Mouse (Mus musculus) lung, postnatal 0 days (tissue): ENCODE measurements at regions not wholly inside any gene's neighbourhood (a gene's known extent, or its start where the extent isn't known, plus 50 kb on each side); places are given as distances from the start of the nearest gene placed in this dataset.
A peak's percentile ranks its signal among the peaks of the same experiment; 100 is the strongest.

Experiments used
- ATAC-seq: fragments of 200-750 bp; cut with Nextera tagmentation; 2 replicates; pipeline ENCODE4 v1.8.0; 2017; ENCODE audit warnings: moderate library complexity
- DNase-seq: peaks from one replicate; pipeline ENCODE4 v3.0.0-alpha.2; 2016; ENCODE audit warnings: low spot score
- H3K27ac ChIP-seq: fragments of 300-500 bp; sonication (generic); 2 replicates; pipeline ENCODE4 v1.5.1; 2014; ENCODE audit warnings: antibody characterized with exemption, mild to moderate bottlenecking, low read length, mixed read lengths
- H3K27me3 ChIP-seq: fragments of 300-500 bp; sonication (generic); replicated peaks from 2 replicates; pipeline ENCODE4 v1.6.1; 2014; ENCODE audit warnings: low read length, mixed read lengths; ENCODE audit not compliant: insufficient read depth
- H3K36me3 ChIP-seq: fragments of 300-500 bp; sonication (generic); 2 replicates; pipeline ENCODE4 v1.6.1; 2014; ENCODE audit warnings: low read length, mixed read lengths; ENCODE audit not compliant: insufficient read depth
- H3K4me1 ChIP-seq: fragments of 300-500 bp; sonication (generic); 2 replicates; pipeline ENCODE4 v1.6.1; 2014; ENCODE audit warnings: antibody characterized with exemption, low read depth, low read length, mixed read lengths; ENCODE audit not compliant: insufficient read depth
- H3K4me2 ChIP-seq: fragments of 300-500 bp; sonication (generic); replicated peaks from 2 replicates; pipeline ENCODE4 v1.6.1; 2014; ENCODE audit warnings: low read depth, mild to moderate bottlenecking, low read length, moderate library complexity, mixed read lengths
- H3K4me3 ChIP-seq: fragments of 300-500 bp; sonication (generic); 2 replicates; pipeline ENCODE4 v1.5.1; 2014; ENCODE audit warnings: low read depth, low read length
- H3K9ac ChIP-seq: fragments of 300-500 bp; sonication (generic); replicated peaks from 2 replicates; pipeline ENCODE4 v1.6.1; 2014; ENCODE audit warnings: low read depth, mild to moderate bottlenecking
- H3K9me3 ChIP-seq: fragments of 300-500 bp; sonication (generic); 2 replicates; pipeline ENCODE4 v1.6.1; 2016; ENCODE audit warnings: low read length, mixed read lengths
- CTCF ChIP-seq: IDR thresholded peaks from 2 replicates; pipeline ENCODE4 v1.5.1; 2016; ENCODE audit warnings: antibody characterized with exemption, mild to moderate bottlenecking
- EP300 ChIP-seq: IDR thresholded peaks from 2 replicates; pipeline ENCODE4 v1.6.1; 2016; ENCODE audit warnings: antibody characterized with exemption, mild to moderate bottlenecking, control low read depth
- WGBS: fragments of 180-500 bp; shearing (Covaris S2); extraction: QIAGEN DNeasy Blood & Tissue Kit; methylation state at CpG from one replicate; pipeline ENCODE4 v1.1.7; 2014; 5-methylcytosine and 5-hydroxymethylcytosine counted together

DNA sequence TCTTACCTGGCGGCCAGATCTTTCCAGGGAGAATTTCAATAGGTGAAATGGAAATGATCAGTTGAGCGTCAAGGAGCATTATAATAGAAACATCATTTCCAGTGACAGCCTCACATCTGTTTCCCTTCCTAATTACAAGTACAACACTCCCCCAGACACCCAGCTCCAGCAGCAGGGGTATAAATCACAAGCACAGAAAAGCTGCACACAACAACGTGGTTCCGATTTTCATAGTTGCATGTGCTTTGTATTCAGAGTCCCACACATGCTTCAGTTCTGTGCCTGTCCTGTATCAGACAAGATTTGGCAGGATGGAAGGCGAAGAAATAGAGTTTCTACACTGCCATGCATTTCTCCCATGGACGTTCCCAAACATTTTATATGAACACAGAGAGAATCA, 215.7 kb downstream of the Hdgfl1 start:
- Histone ChIP-seq H3K9ac (no peak overlapping the region), H3K9me3 (no peaks in the 10 kb centered on the region), H3K4me2 (no peak overlapping the region), H3K36me3 (no peaks in the 10 kb centered on the region), H3K27ac (no peak overlapping the region), H3K4me1 (no peaks in the 10 kb centered on the region), H3K27me3 (no peaks in the 10 kb centered on the region), H3K4me3 (no peak overlapping the region)
- ATAC-seq: no peak
- TF ChIP-seq EP300 (no peak), CTCF (no peak)
- 72% methylated on average over 6 of the region's 6 CpGs for WGBS
- no peak for DNase-seq

DNA sequence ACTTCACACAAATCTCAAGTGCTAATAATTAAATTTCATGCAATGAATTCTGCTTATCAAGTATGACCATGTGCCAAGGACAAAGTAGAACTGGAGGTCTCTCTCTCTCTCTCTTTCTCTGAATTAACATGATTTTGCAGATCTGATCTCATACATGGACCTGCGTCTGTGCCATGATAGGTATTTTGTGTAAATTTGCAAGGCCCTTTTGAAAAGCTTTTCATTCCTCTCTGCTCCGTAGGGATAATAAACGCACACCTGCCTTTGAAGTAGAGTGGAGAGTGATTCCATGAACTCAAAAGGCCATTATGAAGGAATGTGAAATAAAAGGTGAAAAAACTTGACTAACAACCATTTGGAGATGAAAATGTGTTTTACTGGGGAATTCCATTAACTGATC, 217.8 kb downstream of the Hdgfl1 start:
- 53% methylated on average over 3 of the region's 3 CpGs for WGBS
- ATAC-seq: no peak
- H3K27me3 ChIP-seq: no peaks in the 10 kb centered on the region
- no peak overlapping the region for H3K4me2 ChIP-seq
- H3K9ac ChIP-seq: no peak overlapping the region
- no peak overlapping the region for H3K4me3 ChIP-seq
- TF ChIP-seq CTCF (no peak), EP300 (no peak)
- H3K4me1 ChIP-seq: no peaks in the 10 kb centered on the region
- no peaks in the 10 kb centered on the region for H3K36me3 ChIP-seq
- H3K27ac ChIP-seq: no peak overlapping the region
- no peak for DNase-seq
- no peaks in the 10 kb centered on the region for H3K9me3 ChIP-seq

DNA sequence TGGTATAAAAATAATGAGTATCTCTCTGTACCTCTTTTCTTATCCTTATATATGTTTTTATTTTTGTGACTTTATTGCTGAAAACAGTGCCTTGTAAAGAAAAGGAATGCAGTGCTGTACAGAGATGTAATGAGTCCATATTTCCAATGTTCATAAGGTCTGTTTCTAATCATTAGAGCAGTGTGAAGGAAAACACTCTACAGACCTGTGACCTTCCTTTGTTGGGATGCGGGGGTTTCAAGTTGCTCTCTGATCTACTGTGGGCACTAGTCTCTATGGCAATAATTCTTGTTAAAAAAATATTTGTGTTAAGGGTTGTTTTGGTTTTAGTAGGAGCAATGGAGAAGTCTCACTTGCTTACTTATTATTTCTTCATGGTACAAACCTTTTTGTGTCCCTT, 231.0 kb downstream of the Hdgfl1 start:
- no peak overlapping the region for H3K4me2 ChIP-seq
- H3K27me3 ChIP-seq: no peaks in the 10 kb centered on the region
- 80% methylated on average over 1 of the region's 1 CpGs for WGBS
- no peak overlapping the region for H3K27ac ChIP-seq
- no peak for DNase-seq
- H3K9me3 ChIP-seq: no peaks in the 10 kb centered on the region
- no peak overlapping the region for H3K4me3 ChIP-seq
- H3K9ac ChIP-seq: no peak overlapping the region
- no peaks in the 10 kb centered on the region for H3K36me3 ChIP-seq
- no peak for ATAC-seq
- H3K4me1 ChIP-seq: no peaks in the 10 kb centered on the region
- no peak for TF ChIP-seq CTCF
- TF ChIP-seq EP300: no peak

DNA sequence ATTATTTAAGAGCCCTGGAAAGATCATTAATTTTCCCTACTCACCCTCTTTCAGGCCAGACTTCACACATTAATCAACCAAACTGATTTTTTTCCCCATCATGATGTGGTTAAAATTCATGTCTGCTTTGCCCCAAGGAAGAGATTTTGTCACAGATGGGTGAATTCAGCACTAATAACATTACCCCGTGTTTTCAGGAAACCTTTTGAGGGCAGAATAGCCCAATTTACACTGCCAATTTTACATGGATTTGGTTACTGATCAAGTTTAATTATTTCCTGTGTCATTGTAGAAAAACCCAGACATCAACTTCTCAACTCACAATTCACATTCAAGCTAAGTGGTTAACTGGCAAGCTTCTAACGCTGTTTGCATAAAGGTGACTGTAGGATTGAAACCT, 233.4 kb downstream of the Hdgfl1 start:
- Histone ChIP-seq H3K9ac (no peak overlapping the region), H3K9me3 (no peaks in the 10 kb centered on the region), H3K27ac (no peak overlapping the region), H3K36me3 (no peaks in the 10 kb centered on the region), H3K4me2 (no peak overlapping the region), H3K4me3 (no peak overlapping the region), H3K27me3 (no peaks in the 10 kb centered on the region), H3K4me1 (no peaks in the 10 kb centered on the region)
- 70% methylated on average over 2 of the region's 2 CpGs for WGBS
- ATAC-seq (no peak), DNase-seq (no peak)
- TF ChIP-seq EP300: no peak
- TF ChIP-seq CTCF: no peak

DNA sequence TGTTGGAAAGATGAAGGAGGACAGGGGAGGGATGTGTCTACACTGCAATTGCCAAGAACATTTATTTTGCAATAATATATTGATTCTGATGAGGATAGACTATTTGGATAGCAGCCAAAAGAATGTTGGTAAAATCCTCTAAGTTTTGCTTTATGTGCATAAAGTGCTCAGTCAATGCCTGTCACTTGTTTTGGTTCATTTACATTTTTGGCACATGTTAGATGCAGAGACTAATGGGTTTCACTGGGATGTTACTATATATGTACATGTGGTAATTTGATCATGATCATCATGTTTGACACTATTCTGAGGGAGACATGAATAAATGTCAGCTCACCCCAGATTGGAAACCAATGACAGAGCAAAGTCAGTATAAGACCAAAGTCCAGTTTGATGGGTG, 237.2 kb downstream of the Hdgfl1 start:
- no peak for ATAC-seq
- H3K36me3 ChIP-seq: no peaks in the 10 kb centered on the region
- no peak overlapping the region for H3K4me3 ChIP-seq
- no peak for TF ChIP-seq CTCF
- TF ChIP-seq EP300: no peak
- H3K27me3 ChIP-seq: no peaks in the 10 kb centered on the region
- no peaks in the 10 kb centered on the region for H3K4me1 ChIP-seq
- H3K4me2 ChIP-seq: no peak overlapping the region
- H3K9ac ChIP-seq: no peak overlapping the region
- DNase-seq: no peak
- H3K27ac ChIP-seq: no peak overlapping the region
- H3K9me3 ChIP-seq: no peaks in the 10 kb centered on the region

DNA sequence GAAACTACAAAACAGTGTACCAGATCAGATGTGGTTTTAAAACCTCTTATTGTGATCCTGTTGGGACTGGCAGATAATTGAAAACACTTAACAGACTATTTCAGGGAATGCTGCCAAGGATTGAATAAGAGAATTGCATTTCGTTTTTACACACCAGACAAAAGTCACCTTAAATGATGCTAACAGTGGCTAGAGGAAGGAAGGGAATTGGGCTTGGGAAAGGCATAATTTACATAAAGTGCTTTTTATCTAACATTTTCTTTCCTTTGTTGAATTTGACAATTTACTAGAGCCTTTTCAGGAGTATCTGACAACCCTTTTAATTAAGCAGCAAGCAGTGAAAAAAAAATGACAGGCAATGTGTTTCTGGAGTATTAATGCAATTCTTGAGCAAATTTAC, 250.9 kb downstream of the Hdgfl1 start:
- DNase-seq: no peak
- H3K27me3 ChIP-seq: no peaks in the 10 kb centered on the region
- H3K36me3 ChIP-seq: no peaks in the 10 kb centered on the region
- no peak overlapping the region for H3K4me3 ChIP-seq
- no peak for TF ChIP-seq EP300
- no peak for TF ChIP-seq CTCF
- H3K27ac ChIP-seq: no peak overlapping the region
- 30% methylated on average over 1 of the region's 1 CpGs for WGBS
- no peak overlapping the region for H3K4me2 ChIP-seq
- ATAC-seq: no peak
- H3K9me3 ChIP-seq: no peaks in the 10 kb centered on the region
- H3K9ac ChIP-seq: no peak overlapping the region
- no peaks in the 10 kb centered on the region for H3K4me1 ChIP-seq

DNA sequence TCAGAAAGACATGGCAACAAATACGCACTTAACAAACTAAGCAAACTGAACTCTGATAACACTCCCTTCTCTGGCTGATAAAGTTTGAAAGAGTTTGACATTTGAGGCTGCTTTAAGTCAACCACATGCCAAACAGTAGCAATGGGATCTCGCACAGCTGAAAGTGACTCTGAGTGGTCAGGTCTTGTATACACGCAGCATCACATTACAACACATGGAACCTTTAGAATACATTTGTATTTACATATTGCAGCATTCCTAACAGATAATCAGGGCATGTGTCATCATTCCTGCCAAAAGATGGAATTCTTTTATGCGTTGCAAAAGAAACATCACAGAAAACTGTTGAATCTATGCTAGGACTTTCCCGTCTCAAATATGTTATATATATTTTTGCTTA, 251.5 kb downstream of the Hdgfl1 start:
- 35% methylated on average over 5 of the region's 5 CpGs for WGBS
- ATAC-seq (peak; percentile 30; the same call in 1 of the 2 replicates), DNase-seq (peak; percentile 61)
- H3K9ac ChIP-seq: no peak overlapping the region
- H3K36me3 ChIP-seq: no peaks in the 10 kb centered on the region
- H3K9me3 ChIP-seq: no peaks in the 10 kb centered on the region
- no peak overlapping the region for H3K4me3 ChIP-seq
- no peaks in the 10 kb centered on the region for H3K27me3 ChIP-seq
- H3K4me1 ChIP-seq: no peaks in the 10 kb centered on the region
- H3K27ac ChIP-seq: no peak overlapping the region
- H3K4me2 ChIP-seq: no peak overlapping the region
- TF ChIP-seq CTCF (no peak), EP300 (no peak)
